Mouse (Mus musculus) heart, postnatal 36 days (tissue): ENCODE measurements around the gene Nup98. TPM values are rescaled to one million over a fixed set of nuclear protein-coding genes. Genes with fewer than 3 reads are reported as not detected.

ENCODE experiments used
- DNase-seq, 2 experiments: peaks; one replicate each; pipeline ENCODE4 v3.0.0; 2021 to 2022
- intact Hi-C: fragments of 180-260 bp; cut with DNase I; formaldehyde crosslinking; loops from one replicate; pipeline ENCODE4 v1.15.1; 2025
- total RNA-seq, 2 experiments: library from RNA; stranded (reverse); gene quantifications; 2 replicates each; pipeline ENCODE4 v1.2.3; 2021

The Nup98 gene
- total RNA-seq, 2 experiments from 2014 or later, result 31.0 to 31.8 TPM

- DNase-seq, result no peak
- intact Hi-C loops, result no loop called here
These were observed 72.1 kb downstream of the Nup98 start for GRCm38 (mm10) chr7:102137898-102138297.

DNA sequence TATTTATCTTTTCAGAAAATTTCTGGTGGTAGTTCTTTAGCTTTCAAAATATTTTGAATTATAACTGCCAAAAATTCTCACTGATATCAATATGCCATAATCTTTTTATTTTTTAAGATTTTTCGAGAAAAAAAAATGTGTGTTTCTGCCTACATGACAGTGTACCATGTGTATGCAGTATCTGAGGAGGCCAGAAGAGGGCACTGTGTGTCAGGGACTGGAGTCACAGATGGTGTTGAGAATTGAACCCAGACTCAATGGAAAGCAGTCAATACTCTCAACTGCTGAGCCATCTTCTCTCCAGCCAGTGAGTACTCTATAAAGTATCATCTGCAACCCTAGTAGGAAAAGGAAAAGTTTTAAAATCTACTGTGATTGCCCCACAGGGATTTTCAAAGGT, 72.5 kb downstream of the Nup98 start:
- intact Hi-C loops, result no loop called here
- no peak for DNase-seq

DNA sequence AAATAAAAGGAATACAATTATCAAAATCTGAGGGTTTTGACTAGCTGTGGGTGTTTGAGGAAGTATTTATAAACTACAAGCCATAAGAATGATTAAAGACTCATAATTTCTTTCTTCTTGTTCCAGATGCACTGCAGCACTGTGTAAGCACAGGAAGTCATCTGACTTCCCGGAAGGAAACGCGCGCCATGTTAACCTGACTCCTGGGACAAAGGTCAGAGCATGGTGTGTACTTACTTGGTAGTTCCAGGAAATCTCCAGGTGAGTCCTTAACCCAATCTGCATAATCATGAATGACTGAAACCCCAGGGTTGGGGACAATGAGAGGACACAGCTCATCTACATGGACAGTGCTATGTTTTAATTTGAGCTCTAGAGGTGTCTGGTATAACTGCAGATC, 77.6 kb downstream of the Nup98 start:
- intact Hi-C loops, result no loop called here
- DNase-seq, result no peak

- DNase-seq, result no peak
- intact Hi-C loops, result no loop called here
These were observed 89.7 kb downstream of the Nup98 start for GRCm38 (mm10) chr7:102120326-102120725.

DNA sequence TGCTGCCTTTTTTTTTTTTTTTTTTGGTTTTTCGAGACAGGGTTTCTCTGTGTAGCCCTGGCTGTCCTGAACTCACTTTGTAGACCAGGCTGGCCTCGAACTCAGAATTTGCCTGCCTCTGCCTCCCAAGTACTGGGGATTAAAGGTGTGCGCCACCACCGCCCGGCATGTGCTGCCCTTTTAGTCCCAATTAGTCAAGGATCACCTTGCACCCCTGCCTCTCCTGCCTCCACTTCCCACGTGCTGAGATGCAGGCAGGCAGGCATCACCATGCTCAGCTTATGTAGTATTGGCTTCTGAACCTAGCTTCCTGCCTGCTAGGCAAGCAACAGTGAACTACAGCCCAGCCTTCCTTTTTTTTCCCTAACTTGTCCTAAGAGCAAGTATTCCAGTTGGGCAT, 92.6 kb downstream of the Nup98 start:
- no peak for DNase-seq

DNA sequence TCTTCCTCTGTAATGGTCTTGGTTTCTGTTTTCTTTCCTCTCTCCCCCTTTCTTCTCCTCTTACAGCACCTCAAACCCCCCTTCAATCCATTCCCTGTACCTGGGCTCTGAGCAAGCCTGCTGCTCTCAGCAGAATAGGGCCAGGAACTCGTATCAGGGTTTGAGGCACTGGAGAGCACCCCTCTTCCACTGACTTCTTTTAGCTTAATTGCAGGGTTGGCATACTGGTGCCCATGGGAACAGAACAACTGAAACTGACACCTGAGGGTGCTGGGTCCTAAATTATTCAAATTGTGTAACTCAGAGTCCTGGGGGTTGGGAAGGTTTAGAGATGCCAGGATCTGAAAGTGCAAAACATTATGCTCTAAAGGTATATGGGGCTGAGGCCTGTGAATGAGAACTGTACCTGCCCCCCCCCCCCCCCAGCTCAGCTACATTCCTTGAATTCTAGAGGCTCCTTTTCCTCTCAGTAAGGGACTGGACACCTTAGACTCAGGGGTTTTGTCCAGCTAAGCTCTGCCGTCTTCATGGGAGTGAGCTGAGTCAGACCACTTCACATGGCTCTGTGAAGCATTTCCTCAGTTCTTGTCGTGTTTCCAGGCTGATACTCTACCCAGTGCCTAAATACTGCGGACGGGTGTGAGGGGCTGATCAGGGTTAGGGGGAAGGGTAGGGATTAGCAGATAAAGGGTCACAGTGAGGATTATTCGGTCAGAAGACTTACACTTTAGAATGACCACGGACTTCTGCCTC, 93.2 kb downstream of the Nup98 start, which contains the start of gene Chrna10:
Gene Chrna10, minus strand, starts transcription at position 250 of the 753 bp plus-strand sequence.
- intact Hi-C loops, result no loop called here
- DNase-seq, result no peak

More for the DNA sequence above, 92.6 kb downstream of the Nup98 start:
- intact Hi-C loops, result no loop called here

DNA sequence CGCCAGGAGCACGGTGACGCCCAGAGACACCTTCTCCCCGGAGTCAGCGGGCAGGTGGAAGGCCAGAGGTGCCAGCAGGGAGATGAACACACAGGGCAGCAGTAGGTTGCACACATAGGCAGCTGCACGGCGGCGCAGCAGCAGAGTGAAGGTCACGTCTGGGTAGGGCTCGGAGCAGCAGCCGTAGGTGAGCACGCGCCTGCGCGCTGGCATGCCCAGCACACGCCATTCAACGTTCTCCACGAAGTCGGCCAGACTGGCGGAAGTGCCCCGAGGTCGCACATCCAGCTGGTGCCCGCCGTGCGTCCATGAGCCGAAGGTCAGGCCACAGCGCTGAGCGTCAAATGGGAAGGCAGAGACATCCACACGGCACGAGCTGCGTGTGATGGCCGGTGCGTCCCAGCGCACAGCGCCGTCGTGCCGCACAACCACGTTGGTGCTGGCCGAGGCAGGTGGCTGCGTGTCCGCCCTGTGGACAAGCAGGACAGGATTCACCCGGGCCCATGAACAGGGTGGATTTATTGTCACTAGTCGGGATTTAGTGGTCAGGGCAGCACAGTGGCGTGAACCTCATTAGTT, 96.7 kb downstream of the Nup98 start:
- DNase-seq, result no peak
- intact Hi-C loops, result no loop called here

- DNase-seq, result no peak
- intact Hi-C loops, result no loop called here
These were observed 100.2 kb downstream of the Nup98 start for GRCm38 (mm10) chr7:102109746-102110145.

- DNase-seq, result no peak
- intact Hi-C loops, result no loop called here
These were observed 100.8 kb downstream of the Nup98 start, which contains the start of gene Art5 for GRCm38 (mm10) chr7:102109171-102109570. TSS of gene Art5 (minus strand) at chr7:102109489.

DNA sequence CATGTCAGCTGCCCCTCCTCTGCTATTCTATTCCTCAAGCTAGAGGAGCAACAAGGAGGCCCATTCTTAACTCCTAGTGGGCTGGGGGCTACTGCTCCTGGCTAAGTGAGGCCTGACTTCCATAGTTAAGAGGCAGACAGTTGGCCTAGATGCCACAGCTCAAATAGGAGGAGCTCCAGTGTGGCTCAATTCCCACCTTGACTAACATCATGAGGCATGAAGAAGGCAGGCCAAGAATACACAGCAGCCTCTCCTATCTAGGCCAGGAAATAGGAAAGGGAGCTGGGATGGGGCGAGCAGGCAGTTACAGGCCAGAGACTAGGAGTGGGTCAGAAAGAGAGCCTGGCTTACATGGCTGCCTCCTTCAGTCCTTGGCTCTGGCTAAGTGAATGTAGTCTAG, 101.8 kb downstream of the Nup98 start:
- no peak for DNase-seq
- intact Hi-C loops, result no loop called here

DNA sequence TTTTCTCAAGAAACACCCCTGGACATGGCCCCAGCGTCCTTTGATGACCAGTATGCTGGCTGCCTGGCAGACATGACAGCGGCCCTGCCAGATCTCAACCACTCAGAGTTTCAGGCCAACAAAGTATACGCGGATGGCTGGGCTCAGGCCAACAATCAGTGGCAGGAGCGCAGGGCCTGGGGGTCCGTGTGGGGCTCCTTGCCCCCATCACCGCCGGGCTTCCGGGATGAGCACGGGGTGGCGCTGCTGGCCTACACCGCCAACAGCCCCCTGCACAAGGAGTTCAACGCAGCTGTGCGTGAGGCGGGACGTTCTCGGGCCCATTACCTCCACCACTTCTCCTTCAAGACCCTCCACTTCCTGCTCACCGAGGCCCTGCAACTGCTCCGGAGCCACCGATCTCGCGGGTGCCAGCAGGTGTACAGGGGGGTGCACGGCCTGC, 103.3 kb downstream of the Nup98 start:
- peak; percentile 25 to 32 for DNase-seq
- intact Hi-C loops, result no loop called here

- no peak for DNase-seq
- intact Hi-C loops, result no loop called here
These were observed 105.8 kb downstream of the Nup98 start for GRCm38 (mm10) chr7:102104126-102104525.

GRCm38 (mm10) chr7:102103555-102103954, 106.4 kb downstream of the Nup98 start:
- DNase-seq, result no peak

DNA sequence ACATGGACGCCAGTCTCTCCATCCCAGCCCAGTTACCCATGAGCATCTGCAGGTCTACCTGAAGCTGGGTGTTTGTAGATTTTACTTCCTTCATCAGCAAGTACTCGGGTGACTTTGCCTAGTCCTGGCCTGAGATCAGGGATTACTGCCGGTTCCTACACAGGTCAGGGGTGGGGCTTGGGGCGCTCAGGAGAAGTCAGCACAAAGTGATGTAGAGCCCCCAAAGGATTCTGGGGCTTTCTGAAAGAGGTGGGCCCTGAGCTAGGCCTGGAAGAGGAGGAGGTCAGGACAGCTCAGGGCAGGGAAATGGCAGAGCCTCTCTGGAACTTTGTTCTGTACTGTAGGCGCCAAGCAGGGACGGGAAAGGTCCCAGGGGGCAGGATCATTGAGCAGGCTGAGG, 107.3 kb downstream of the Nup98 start:
- no peak for DNase-seq
- intact Hi-C loops, result no loop called here

More at GRCm38 (mm10) chr7:102103555-102103954, 106.4 kb downstream of the Nup98 start:
- intact Hi-C loops, result no loop called here

DNA sequence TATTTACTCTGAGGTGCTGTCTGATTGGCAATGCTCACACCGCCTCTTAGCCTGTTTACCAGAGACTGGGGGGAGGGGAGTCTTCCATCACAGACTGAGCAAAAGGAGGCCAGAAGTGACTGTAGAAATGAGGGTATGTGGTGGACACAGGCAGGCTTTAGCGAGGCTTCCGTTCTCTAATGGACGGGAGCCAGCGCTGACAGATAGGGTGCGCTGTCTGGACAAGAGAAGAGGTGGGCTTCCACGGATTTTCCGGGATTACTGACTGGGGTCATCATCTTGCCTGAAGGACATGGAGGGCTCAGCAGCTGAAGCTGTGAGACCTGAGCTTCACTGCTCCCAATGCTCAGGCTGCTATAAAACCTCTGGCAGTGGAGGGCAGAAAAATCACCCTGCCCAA, 107.7 kb downstream of the Nup98 start:
- peak in 1 of 2 experiments; percentile 37 for DNase-seq
- intact Hi-C loops, result no loop called here

DNA sequence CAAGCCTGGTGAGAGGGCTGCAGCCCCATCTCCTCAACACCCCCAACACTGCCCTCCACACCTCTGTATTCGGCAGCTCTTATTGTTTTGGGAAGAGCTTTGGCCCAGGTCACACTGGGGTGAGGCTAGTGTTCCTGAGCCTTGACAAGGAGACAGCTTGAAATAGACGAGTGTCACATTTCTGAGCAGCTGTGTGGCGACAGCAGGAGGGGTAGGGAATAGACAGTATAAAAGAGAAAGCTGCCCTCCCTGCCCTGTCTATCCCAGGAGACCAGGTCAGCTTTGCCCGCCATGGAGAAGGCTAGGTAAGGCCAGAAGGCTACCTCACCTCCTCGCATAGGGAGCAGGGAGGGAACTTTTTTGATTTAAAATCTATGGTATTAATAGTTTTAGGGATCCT, 108.5 kb downstream of the Nup98 start, which contains the start of gene Art1:
Gene Art1, plus strand, starts transcription at position 257 of the 400 bp plus-strand sequence.
- intact Hi-C loops, result no loop called here

GRCm38 (mm10) chr7:102100868-102101267, 109.1 kb downstream of the Nup98 start:
- DNase-seq, result no peak
- intact Hi-C loops, result no loop called here

More for the DNA sequence above, 108.5 kb downstream of the Nup98 start, which contains the start of gene Art1:
- DNase-seq, result peak; percentile 49

DNA sequence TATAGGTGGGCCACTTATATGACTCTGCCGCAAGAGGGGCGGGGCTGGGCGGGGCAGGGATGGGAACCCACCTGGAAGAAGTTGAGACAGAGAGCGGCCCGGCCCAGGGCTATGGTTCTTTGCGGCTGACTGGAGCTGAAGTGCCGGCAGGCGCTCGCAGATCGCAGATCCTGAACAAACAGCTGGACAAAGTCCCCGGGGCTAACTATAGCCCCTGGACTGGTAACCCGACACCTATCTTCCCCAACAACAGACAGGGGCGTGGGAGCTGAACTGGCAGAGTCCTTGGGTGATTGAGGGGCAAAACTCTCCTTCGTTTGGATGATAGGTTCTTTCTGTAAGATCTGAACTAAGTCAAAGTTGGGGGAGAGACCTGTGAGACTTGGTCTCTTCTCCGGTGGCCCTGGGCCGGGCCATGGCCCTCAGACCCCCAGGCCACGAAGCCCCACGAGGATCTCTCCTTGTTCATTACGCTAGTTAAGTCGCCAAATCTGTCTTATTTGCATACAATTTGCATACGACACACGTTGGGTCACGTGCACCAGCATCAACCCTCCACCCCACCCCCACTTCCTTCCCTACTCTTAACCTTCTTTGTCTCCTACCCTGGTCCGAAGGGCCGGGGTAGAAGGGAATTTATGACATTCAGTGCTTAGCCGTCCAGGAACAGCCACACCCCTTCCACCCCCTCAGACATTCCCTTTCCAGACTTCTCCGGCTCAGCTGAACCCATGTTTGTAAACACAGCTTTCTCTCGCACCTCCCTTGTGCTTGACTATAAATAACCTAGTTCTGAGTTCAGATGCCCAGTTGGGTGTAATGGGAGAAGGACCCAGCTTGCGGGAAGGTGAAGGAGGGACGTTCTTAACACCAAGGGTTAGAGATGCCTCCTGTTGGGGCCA, 110.0 kb downstream of the Nup98 start:
- DNase-seq, result peak; percentile 28 to 50
- intact Hi-C loops, result no loop called here

GRCm38 (mm10) chr7:102087336-102087735, 122.6 kb downstream of the Nup98 start:
- intact Hi-C loops, result no loop called here

DNA sequence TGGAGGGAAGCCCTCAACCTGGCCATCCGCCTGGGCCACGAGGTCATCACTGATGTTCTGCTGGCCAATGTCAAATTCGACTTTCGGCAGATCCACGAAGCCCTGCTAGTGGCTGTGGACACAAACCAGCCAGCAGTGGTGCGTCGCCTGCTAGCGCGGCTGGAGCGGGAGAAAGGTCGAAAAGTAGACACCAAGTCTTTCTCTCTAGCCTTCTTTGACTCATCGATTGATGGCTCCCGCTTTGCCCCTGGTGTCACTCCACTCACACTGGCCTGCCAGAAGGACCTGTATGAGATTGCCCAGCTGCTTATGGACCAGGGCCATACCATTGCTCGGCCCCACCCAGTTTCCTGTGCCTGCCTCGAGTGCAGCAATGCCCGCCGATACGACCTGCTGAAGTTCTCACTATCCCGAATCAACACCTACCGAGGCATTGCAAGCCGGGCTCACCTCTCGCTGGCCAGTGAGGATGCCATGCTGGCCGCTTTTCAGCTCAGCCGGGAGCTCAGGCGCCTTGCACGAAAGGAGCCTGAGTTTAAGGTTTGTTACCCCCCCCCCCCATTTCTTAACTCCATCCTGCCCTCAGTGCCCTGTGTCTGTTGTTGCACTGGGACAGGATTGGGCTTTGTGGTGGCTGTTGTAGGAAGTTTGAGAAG, 125.8 kb downstream of the Nup98 start:
- no peak for DNase-seq
- intact Hi-C loops, result no loop called here

More at GRCm38 (mm10) chr7:102087336-102087735, 122.6 kb downstream of the Nup98 start:
- no peak for DNase-seq
